Mouse (Mus musculus) heart, embryonic 14.5 days (tissue): ENCODE measurements at regions not wholly inside any gene's neighbourhood (a gene's known extent, or its start where the extent isn't known, plus 50 kb on each side); places are given as distances from the start of the nearest gene placed in this dataset.

Experiments used
- ATAC-seq: fragments of 200-750 bp; cut with Nextera tagmentation; 2 replicates; pipeline ENCODE4 v1.8.0; 2017; ENCODE audit warnings: low read depth, moderate TSS enrichment; ENCODE audit not compliant: insufficient number of reproducible peaks, insufficient read depth, low FRiP score
- H3K27ac ChIP-seq, 2 experiments: fragments of 200-500 bp in 1 of 2; fragments of 300-500 bp in 1 of 2; sonication (generic) in 1 of 2; replicated peaks in 1 of 2; 2 replicates each; pipeline ENCODE4 v1.5.1; 2012 to 2014; ENCODE audit warnings: low read depth in 2 of 2, low read length in 2 of 2, control low read depth in 1 of 2, mild to moderate bottlenecking in 1 of 2, mixed read lengths in 1 of 2; ENCODE audit not compliant: control insufficient read depth in 1 of 2, insufficient read depth in 1 of 2
- H3K27me3 ChIP-seq: fragments of 300-500 bp; sonication (generic); 2 replicates; pipeline ENCODE4 v1.6.1; 2014; ENCODE audit warnings: mild to moderate bottlenecking, low read length, control low read depth; ENCODE audit not compliant: control insufficient read depth, insufficient read depth
- H3K36me3 ChIP-seq: fragments of 300-500 bp; sonication (generic); 2 replicates; pipeline ENCODE4 v1.6.1; 2014; ENCODE audit warnings: mild to moderate bottlenecking, control low read depth, low read length, mixed read lengths; ENCODE audit not compliant: control insufficient read depth, insufficient read depth
- H3K4me1 ChIP-seq, 2 experiments: fragments of 200-500 bp in 1 of 2; fragments of 300-500 bp in 1 of 2; sonication (generic) in 1 of 2; 2 replicates each; pipeline ENCODE4 v1.6.1; 2012 to 2014; ENCODE audit warnings: low read length in 2 of 2, control low read depth in 1 of 2, mixed read lengths in 1 of 2; ENCODE audit not compliant: control insufficient read depth in 2 of 2, insufficient read depth in 2 of 2
- H3K4me2 ChIP-seq: fragments of 300-500 bp; sonication (generic); 2 replicates; pipeline ENCODE4 v1.6.1; 2014; ENCODE audit warnings: mild to moderate bottlenecking, low read length
- H3K4me3 ChIP-seq, 2 experiments: fragments of 200-500 bp in 1 of 2; fragments of 300-500 bp in 1 of 2; sonication (generic) in 1 of 2; 2 replicates each; pipeline ENCODE4 v1.5.1; 2012 to 2014; ENCODE audit warnings: low read length in 2 of 2, mild to moderate bottlenecking in 2 of 2, control low read depth in 1 of 2, low read depth in 1 of 2, moderate library complexity in 1 of 2; ENCODE audit not compliant: control insufficient read depth in 1 of 2, insufficient read depth in 1 of 2
- H3K9ac ChIP-seq: fragments of 300-500 bp; sonication (generic); 2 replicates; pipeline ENCODE4 v1.6.1; 2014; ENCODE audit warnings: mild to moderate bottlenecking, low read length
- H3K9me3 ChIP-seq: fragments of 300-500 bp; sonication (generic); 2 replicates; pipeline ENCODE4 v1.6.1; 2016; ENCODE audit warnings: low read length, control low read depth; ENCODE audit not compliant: control insufficient read depth
- WGBS: fragments of 180-500 bp; shearing (Covaris S2); extraction: QIAGEN DNeasy Blood & Tissue Kit; methylation state at CpG from one replicate; pipeline ENCODE4 v1.1.7; 2014; 5-methylcytosine and 5-hydroxymethylcytosine counted together

- H3K27me3 ChIP-seq: no peaks in the 10 kb centered on the region
- no peaks in the 10 kb centered on the region for H3K9me3 ChIP-seq
- H3K9ac ChIP-seq: no peak overlapping the region
- no peaks in the 10 kb centered on the region for H3K4me1 ChIP-seq
- no peak overlapping the region for H3K4me2 ChIP-seq
- H3K36me3 ChIP-seq: no peaks in the 10 kb centered on the region
- H3K27ac ChIP-seq: no peak overlapping the region
- no peak overlapping the region for H3K4me3 ChIP-seq
- no peak for ATAC-seq
- WGBS: 84% methylated on average over 9 of the region's 9 CpGs
These were observed 135.1 kb upstream of the Cops8 start for GRCm38 (mm10) chr1:90467646-90468045.

GRCm38 (mm10) chr1:90470996-90471395 is 131.8 kb upstream of the Cops8 start:
- WGBS: 67% methylated on average over 10 of the region's 10 CpGs
- Histone ChIP-seq H3K4me1 (no peaks in the 10 kb centered on the region), H3K27ac (peak overlapping the region in 1 of 2 experiments; percentile 24; a peak in 1 of 4 replicates), H3K4me3 (no peak overlapping the region), H3K9me3 (no peaks in the 10 kb centered on the region), H3K4me2 (no peak overlapping the region), H3K9ac (no peak overlapping the region), H3K27me3 (no peaks in the 10 kb centered on the region), H3K36me3 (no peaks in the 10 kb centered on the region)
- ATAC-seq: no peak

- no peak overlapping the region for H3K4me2 ChIP-seq
- H3K4me1 ChIP-seq: no peaks in the 10 kb centered on the region
- ATAC-seq: no peak
- 89% methylated on average over 13 of the region's 13 CpGs for WGBS
- H3K27me3 ChIP-seq: no peaks in the 10 kb centered on the region
- H3K9ac ChIP-seq: no peak overlapping the region
- H3K27ac ChIP-seq: no peak overlapping the region
- H3K9me3 ChIP-seq: no peaks in the 10 kb centered on the region
- H3K36me3 ChIP-seq: no peaks in the 10 kb centered on the region
- H3K4me3 ChIP-seq: no peak overlapping the region
These were observed 131.0 kb upstream of the Cops8 start for GRCm38 (mm10) chr1:90471806-90472205.

GRCm38 (mm10) chr1:90475060-90475813 is 127.5 kb upstream of the Cops8 start:
- Histone ChIP-seq H3K36me3 (no peaks in the 10 kb centered on the region), H3K9ac (no peak overlapping the region), H3K4me1 (no peaks in the 10 kb centered on the region), H3K4me3 (no peak overlapping the region), H3K9me3 (no peaks in the 10 kb centered on the region), H3K4me2 (no peak overlapping the region), H3K27ac (no peak overlapping the region), H3K27me3 (no peaks in the 10 kb centered on the region)
- no peak for ATAC-seq
- WGBS: 84% methylated on average over 10 of the region's 10 CpGs

GRCm38 (mm10) chr1:90476556-90477243 is 126.1 kb upstream of the Cops8 start:
- H3K9me3 ChIP-seq: no peaks in the 10 kb centered on the region
- peak overlapping the region; percentile 10; the same call in 1 of the 2 replicates for H3K9ac ChIP-seq
- 55% methylated on average over 9 of the region's 9 CpGs for WGBS
- no peak overlapping the region for H3K4me3 ChIP-seq
- no peak for ATAC-seq
- no peak overlapping the region for H3K4me2 ChIP-seq
- H3K27ac ChIP-seq: no peak overlapping the region
- no peaks in the 10 kb centered on the region for H3K36me3 ChIP-seq
- no peaks in the 10 kb centered on the region for H3K4me1 ChIP-seq
- H3K27me3 ChIP-seq: no peaks in the 10 kb centered on the region

- H3K27ac ChIP-seq: no peak overlapping the region
- H3K36me3 ChIP-seq: no peaks in the 10 kb centered on the region
- H3K4me2 ChIP-seq: no peak overlapping the region
- no peaks in the 10 kb centered on the region for H3K27me3 ChIP-seq
- no peaks in the 10 kb centered on the region for H3K9me3 ChIP-seq
- H3K4me3 ChIP-seq: no peak overlapping the region
- no peak for ATAC-seq
- H3K9ac ChIP-seq: no peak overlapping the region
- H3K4me1 ChIP-seq: no peaks in the 10 kb centered on the region
- 78% methylated on average over 2 of the region's 2 CpGs for WGBS
These were observed 123.9 kb upstream of the Cops8 start for GRCm38 (mm10) chr1:90478839-90479238.

GRCm38 (mm10) chr1:90481247-90481646 is 121.5 kb upstream of the Cops8 start:
- Histone ChIP-seq H3K4me1 (no peaks in the 10 kb centered on the region), H3K36me3 (no peaks in the 10 kb centered on the region), H3K4me2 (no peak overlapping the region), H3K9me3 (no peaks in the 10 kb centered on the region), H3K9ac (no peak overlapping the region), H3K27ac (no peak overlapping the region), H3K4me3 (no peak overlapping the region), H3K27me3 (no peaks in the 10 kb centered on the region)
- WGBS: 84% methylated on average over 5 of the region's 5 CpGs
- no peak for ATAC-seq
